Mouse (Mus musculus) cerebellum, adult 2 months (tissue): ENCODE results near the gene Arhgap42. TPM values are rescaled to one million over a fixed set of nuclear protein-coding genes. Genes with fewer than 3 reads are reported as not detected.

Experiments
- DNase-seq, 2 experiments: peaks; one replicate each; pipeline ENCODE4 v3.0.0; 2021
- H3K27ac ChIP-seq: fragments of 200-500 bp; 2 replicates; pipeline ENCODE4 v1.5.1; 2012; ENCODE audit warnings: low read length, control low read depth, inconsistent platforms; ENCODE audit not compliant: insufficient read depth
- H3K27me3 ChIP-seq: fragments of 200-500 bp; 2 replicates; pipeline ENCODE4 v1.6.1; 2012; ENCODE audit warnings: inconsistent platforms, mild to moderate bottlenecking, low read length, moderate library complexity; ENCODE audit not compliant: control insufficient read depth, insufficient read depth
- H3K4me1 ChIP-seq: fragments of 200-500 bp; 2 replicates; pipeline ENCODE4 v1.6.1; 2011; ENCODE audit warnings: low read length; ENCODE audit not compliant: control insufficient read depth, insufficient read depth
- H3K4me3 ChIP-seq: fragments of 200-500 bp; replicated peaks from 2 replicates; pipeline ENCODE3; 2011; ENCODE audit warnings: mild to moderate bottlenecking, low read depth, low read length, control low read depth; ENCODE audit not compliant: insufficient read depth
- CTCF ChIP-seq: fragments of 200-500 bp; IDR thresholded peaks from 2 replicates; pipeline ENCODE4 v1.5.1; 2011; ENCODE audit warnings: low read depth, mild to moderate bottlenecking, control low read depth, low read length, moderate library complexity, borderline replicate concordance; ENCODE audit not compliant: insufficient read depth
- POLR2A ChIP-seq: fragments of 200-500 bp; IDR thresholded peaks from 2 replicates; pipeline ENCODE4 v1.6.1; 2011; ENCODE audit warnings: low read length, control low read depth, borderline replicate concordance; ENCODE audit not compliant: insufficient read depth
- WGBS: fragments of 180-500 bp; shearing (Covaris S2); methylation state at CpG from one replicate; pipeline ENCODE4 v1.1.7; 2018; 5-methylcytosine and 5-hydroxymethylcytosine counted together
- polyA plus RNA-seq: library from polyadenylated mRNA; depleted of rRNA; stranded (reverse); fragments of >200 nt; gene quantifications from 2 replicates; pipeline ENCODE4 v1.2.3, GENCODE M21; 2012; rRNA removed

Arhgap42 gene
- 3.8 and 4.0 TPM in 2 replicates for polyA plus RNA-seq

GRCm38 (mm10) chr9:9238438-9239391 lies at the start of gene Arhgap42:
Gene Arhgap42, minus strand, starts transcription at chr9:9239101.
- no peak within 1 kb of the TSS for H3K27ac ChIP-seq
- no peak for TF ChIP-seq CTCF
- TF ChIP-seq POLR2A: no peak
- peak within 1 kb of the TSS; percentile 53 for H3K4me3 ChIP-seq
- peak; percentile 27 to 36 for DNase-seq
- H3K4me1 ChIP-seq: no peaks in the 10 kb centered on the region; the same call in 1 of the 2 replicates
- WGBS: under 1% methylated on average over 77 of the region's 78 CpGs
- H3K27me3 ChIP-seq: 0 out of 2 replicates have a peak, but pooled peaks cover 2% of the 10 kb centered on the region

GRCm38 (mm10) chr9:9288140-9288539 lies 49.2 kb upstream of the Arhgap42 start:
- no peak for DNase-seq
- H3K4me3 ChIP-seq: no peak overlapping the region
- no peak overlapping the region for H3K27ac ChIP-seq
- TF ChIP-seq POLR2A (no peak), CTCF (no peak)
- H3K4me1 ChIP-seq: no peaks in the 10 kb centered on the region
- no peaks in the 10 kb centered on the region for H3K27me3 ChIP-seq
- WGBS: 87% methylated on average over 2 of the region's 2 CpGs

- DNase-seq: no peak
- no peak overlapping the region for H3K27ac ChIP-seq
- no peaks in the 10 kb centered on the region for H3K4me1 ChIP-seq
- TF ChIP-seq CTCF: no peak
- TF ChIP-seq POLR2A: no peak
- 13% methylated on average over 2 of the region's 2 CpGs for WGBS
- H3K4me3 ChIP-seq: no peak overlapping the region
- H3K27me3 ChIP-seq: no peaks in the 10 kb centered on the region
Measured at GRCm38 (mm10) chr9:9269305-9269704, 30.4 kb upstream of the Arhgap42 start.

GRCm38 (mm10) chr9:9267606-9268601 lies 29.0 kb upstream of the Arhgap42 start:
- DNase-seq: no peak
- TF ChIP-seq POLR2A (no peak), CTCF (no peak)
- no peak overlapping the region for H3K27ac ChIP-seq
- no peak overlapping the region for H3K4me3 ChIP-seq
- no peaks in the 10 kb centered on the region for H3K4me1 ChIP-seq
- WGBS: 72% methylated on average over 6 of the region's 6 CpGs
- H3K27me3 ChIP-seq: no peaks in the 10 kb centered on the region

GRCm38 (mm10) chr9:9263543-9263942 lies 24.6 kb upstream of the Arhgap42 start:
- H3K27ac ChIP-seq: no peak overlapping the region
- TF ChIP-seq POLR2A (no peak), CTCF (no peak)
- H3K4me3 ChIP-seq: no peak overlapping the region
- H3K4me1 ChIP-seq: no peaks in the 10 kb centered on the region
- DNase-seq: no peak
- 29% methylated on average over 1 of the region's 1 CpGs for WGBS
- no peaks in the 10 kb centered on the region for H3K27me3 ChIP-seq

- Histone ChIP-seq H3K27ac (no peak overlapping the region), H3K4me1 (no peaks in the 10 kb centered on the region), H3K4me3 (no peak overlapping the region), H3K27me3 (no peaks in the 10 kb centered on the region)
- TF ChIP-seq CTCF (no peak), POLR2A (no peak)
- DNase-seq: no peak
- 96% methylated on average over 2 of the region's 2 CpGs for WGBS
Measured at GRCm38 (mm10) chr9:9262479-9262878, 23.6 kb upstream of the Arhgap42 start.

- Histone ChIP-seq H3K27me3 (no peaks in the 10 kb centered on the region), H3K4me3 (no peak overlapping the region), H3K27ac (no peak overlapping the region), H3K4me1 (no peaks in the 10 kb centered on the region)
- WGBS: 93% methylated on average over 1 of the region's 1 CpGs
- TF ChIP-seq POLR2A: no peak
- TF ChIP-seq CTCF: no peak
- no peak for DNase-seq
Measured at GRCm38 (mm10) chr9:9254764-9255163, 15.9 kb upstream of the Arhgap42 start.
